Mouse (Mus musculus) lung, postnatal 0 days (tissue): ENCODE measurements around the gene Ttpal.

Experiments
- CTCF ChIP-seq: IDR thresholded peaks from 2 replicates; pipeline ENCODE4 v1.5.1; 2016; ENCODE audit warnings: antibody characterized with exemption, mild to moderate bottlenecking
- EP300 ChIP-seq: IDR thresholded peaks from 2 replicates; pipeline ENCODE4 v1.6.1; 2016; ENCODE audit warnings: antibody characterized with exemption, mild to moderate bottlenecking, control low read depth

GRCm38 (mm10) chr2:163640493-163640892, 38.4 kb downstream of the Ttpal start:
- TF ChIP-seq CTCF = peak; percentile 50
- no peak for TF ChIP-seq EP300
